Mouse (Mus musculus) stomach, postnatal 0 days (tissue): ENCODE data around the gene Fam214a.

ENCODE experiments used
- CTCF ChIP-seq: IDR thresholded peaks from 2 replicates; pipeline ENCODE4 v1.5.1; 2016; ENCODE audit warnings: antibody characterized with exemption, low read depth, mild to moderate bottlenecking, moderate library complexity
- EP300 ChIP-seq: optimal IDR thresholded peaks from 2 replicates; pipeline ENCODE3; 2016; ENCODE audit warnings: antibody characterized with exemption

GRCm38 (mm10) chr9:75022546-75022945 lies 69.9 kb downstream of the Fam214a start:
- no peak for TF ChIP-seq EP300
- TF ChIP-seq CTCF = no peak
